Mouse (Mus musculus): ENCODE results near the gene Bad. TPM values are rescaled to one million over a fixed set of nuclear protein-coding genes. Genes with fewer than 3 reads are reported as not detected.

Gene Bad
- polyA plus RNA-seq, 1 experiment from 2014 or later = 59.2 TPM

DNA sequence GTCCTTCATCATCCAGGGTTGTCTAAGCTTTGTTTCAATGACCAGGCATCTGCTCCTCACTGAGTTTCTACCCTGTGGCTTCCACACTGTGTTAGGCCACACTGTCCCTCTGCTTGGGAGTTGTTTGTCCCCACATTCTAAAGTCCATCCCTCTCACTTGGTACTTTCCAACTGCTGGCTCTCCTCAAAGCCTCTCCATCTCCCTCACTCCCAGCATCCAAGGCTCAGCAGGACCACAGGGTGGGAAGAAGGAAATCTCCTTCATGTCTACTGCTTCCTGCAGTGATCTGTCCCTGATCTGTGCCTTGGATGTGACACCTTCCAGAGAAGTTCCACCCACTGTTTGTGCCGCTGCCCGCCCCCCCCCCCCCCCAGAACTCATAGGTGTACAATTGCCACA is 10.7 kb upstream of the Bad start:
- peaks cover 10% of the 10 kb centered on the region for H3K4me1 ChIP-seq (ENCODE audit: control insufficient read depth, insufficient read depth, low read length)
- no peaks in the 10 kb centered on the region for H3K9me3 ChIP-seq (replicated peaks; ENCODE audit: control insufficient read depth, low read length)
- 5% methylated on average over 2 of the region's 2 CpGs for WGBS
- no peak overlapping the region for H3K4me3 ChIP-seq (ENCODE audit: low read length)
- no peak overlapping the region for H3K9ac ChIP-seq (ENCODE audit: low read length)
- peaks cover 68% of the 10 kb centered on the region for H3K27me3 ChIP-seq (ENCODE audit: control insufficient read depth, insufficient read depth, low read length)
- H3K36me3 ChIP-seq (ENCODE audit: control insufficient read depth, insufficient read depth) = no peaks in the 10 kb centered on the region
- no peak for ATAC-seq (replicated peaks; ENCODE audit: extremely low read depth, insufficient read depth, low FRiP score)
- no peak overlapping the region for H3K27ac ChIP-seq (ENCODE audit: low read length)
- H3K4me2 ChIP-seq (ENCODE audit: low read depth, low read length) = no peak overlapping the region

- Histone ChIP-seq H3K27me3 (ENCODE audit: control insufficient read depth, insufficient read depth, low read length) (peaks cover 63% of the 10 kb centered on the region), H3K36me3 (ENCODE audit: control insufficient read depth, insufficient read depth) (no peaks in the 10 kb centered on the region), H3K4me3 (ENCODE audit: low read length) (no peak overlapping the region), H3K27ac (ENCODE audit: low read length) (no peak overlapping the region), H3K9ac (ENCODE audit: low read length) (no peak overlapping the region), H3K4me2 (ENCODE audit: low read depth, low read length) (no peak overlapping the region), H3K9me3 (replicated peaks; ENCODE audit: control insufficient read depth, low read length) (no peaks in the 10 kb centered on the region), H3K4me1 (ENCODE audit: control insufficient read depth, insufficient read depth, low read length) (peaks cover 10% of the 10 kb centered on the region)
- 43% methylated on average over 1 of the region's 1 CpGs for WGBS
- no peak for ATAC-seq (replicated peaks; ENCODE audit: extremely low read depth, insufficient read depth, low FRiP score)
Measured at GRCm38 (mm10) chr19:6932018-6932417, 9.6 kb upstream of the Bad start.

DNA sequence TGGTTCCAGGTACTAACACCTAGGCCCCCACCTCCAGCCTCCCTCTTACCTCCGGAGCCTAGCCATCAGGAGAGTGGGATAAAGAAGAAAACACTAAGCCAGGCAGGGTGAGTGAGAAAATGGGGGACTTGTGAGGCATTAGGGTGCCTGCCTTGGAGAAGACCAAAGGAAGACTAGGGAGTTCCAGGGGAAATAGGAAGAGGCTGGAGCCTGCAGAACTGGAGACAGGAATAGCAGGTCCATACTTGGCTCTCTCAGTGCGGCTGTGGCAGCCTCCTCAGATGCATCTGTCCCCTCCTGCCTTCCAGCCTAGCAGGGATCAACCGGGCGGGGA is 8.6 kb upstream of the Bad start:
- ATAC-seq (replicated peaks; ENCODE audit: extremely low read depth, insufficient read depth, low FRiP score) = no peak
- Histone ChIP-seq H3K9me3 (replicated peaks; ENCODE audit: control insufficient read depth, low read length) (no peaks in the 10 kb centered on the region), H3K4me2 (ENCODE audit: low read depth, low read length) (peak overlapping the region; percentile 80), H3K27ac (ENCODE audit: low read length) (no peak overlapping the region), H3K27me3 (ENCODE audit: control insufficient read depth, insufficient read depth, low read length) (peaks cover 53% of the 10 kb centered on the region), H3K4me1 (ENCODE audit: control insufficient read depth, insufficient read depth, low read length) (peaks cover 10% of the 10 kb centered on the region), H3K36me3 (ENCODE audit: control insufficient read depth, insufficient read depth) (no peaks in the 10 kb centered on the region), H3K4me3 (ENCODE audit: low read length) (peak overlapping the region; percentile 48; the same call in 1 of the 2 replicates), H3K9ac (ENCODE audit: low read length) (no peak overlapping the region; the same call in 1 of the 2 replicates)
- WGBS = 29% methylated on average over 4 of the region's 4 CpGs

DNA sequence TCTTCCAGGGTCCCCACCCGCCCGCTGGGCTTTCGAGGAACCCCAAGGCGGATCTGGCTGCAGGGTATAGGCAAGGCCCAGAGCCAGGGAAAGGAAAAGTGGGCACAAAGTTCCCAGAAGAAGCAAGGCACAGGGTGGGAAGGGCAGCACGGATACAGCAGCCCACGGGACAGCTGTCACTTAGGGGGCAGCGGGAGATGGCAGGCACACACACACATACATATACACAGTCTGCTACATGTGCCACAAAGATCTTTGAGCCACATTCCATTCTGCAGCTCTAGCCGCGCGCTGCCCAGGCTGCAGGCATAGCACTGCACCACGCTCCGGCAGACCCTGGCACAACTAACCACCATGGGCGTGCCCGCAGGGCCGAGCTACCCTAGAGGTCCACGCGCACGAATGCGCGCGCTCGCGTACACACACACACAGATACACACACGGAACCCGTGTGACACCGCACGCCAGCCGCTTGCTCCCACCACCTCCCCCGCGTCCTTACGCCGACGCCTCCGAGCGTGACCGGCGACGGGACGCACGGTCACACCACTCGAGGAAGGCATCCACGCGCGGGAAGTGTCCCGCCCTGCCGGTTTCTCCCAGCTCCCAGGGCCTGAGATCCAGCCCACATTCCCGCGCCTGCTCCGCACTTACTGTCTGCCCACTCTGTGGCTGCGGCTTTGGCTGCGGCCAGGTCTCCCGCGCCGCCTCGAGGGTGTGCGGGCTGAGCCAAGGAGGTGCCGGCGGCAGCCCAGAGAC is 8.0 kb upstream of the Bad start:
- H3K4me1 ChIP-seq (ENCODE audit: control insufficient read depth, insufficient read depth, low read length) = peaks cover 10% of the 10 kb centered on the region
- 5% methylated on average over 58 of the region's 58 CpGs for WGBS
- peak; percentile 64 for ATAC-seq (replicated peaks; ENCODE audit: extremely low read depth, insufficient read depth, low FRiP score)
- H3K4me2 ChIP-seq (ENCODE audit: low read depth, low read length) = peak overlapping the region; percentile 80
- peak overlapping the region; percentile 49 for H3K9ac ChIP-seq (ENCODE audit: low read length)
- peak overlapping the region; percentile 48 for H3K4me3 ChIP-seq (ENCODE audit: low read length)
- H3K27me3 ChIP-seq (ENCODE audit: control insufficient read depth, insufficient read depth, low read length) = peaks cover 51% of the 10 kb centered on the region
- no peaks in the 10 kb centered on the region for H3K36me3 ChIP-seq (ENCODE audit: control insufficient read depth, insufficient read depth)
- no peaks in the 10 kb centered on the region for H3K9me3 ChIP-seq (replicated peaks; ENCODE audit: control insufficient read depth, low read length)
- no peak overlapping the region for H3K27ac ChIP-seq (ENCODE audit: low read length)

- Histone ChIP-seq H3K9ac (ENCODE audit: low read length) (peak within 1 kb of the TSS; percentile 49), H3K9me3 (replicated peaks; ENCODE audit: control insufficient read depth, low read length) (no peaks in the 10 kb centered on the region), H3K4me2 (ENCODE audit: low read depth, low read length) (peak within 1 kb of the TSS; percentile 80), H3K27ac (ENCODE audit: low read length) (no peak within 1 kb of the TSS), H3K36me3 (ENCODE audit: control insufficient read depth, insufficient read depth) (no peaks in the 10 kb centered on the region), H3K4me1 (ENCODE audit: control insufficient read depth, insufficient read depth, low read length) (peaks cover 10% of the 10 kb centered on the region), H3K27me3 (ENCODE audit: control insufficient read depth, insufficient read depth, low read length) (peaks cover 48% of the 10 kb centered on the region), H3K4me3 (ENCODE audit: low read length) (peak within 1 kb of the TSS; percentile 48)
- 9% methylated on average over 23 of the region's 23 CpGs for WGBS
- ATAC-seq (replicated peaks; ENCODE audit: extremely low read depth, insufficient read depth, low FRiP score) = no peak
Measured at GRCm38 (mm10) chr19:6934195-6934977, 7.3 kb upstream of the Bad start, which contains the start of gene Kcnk4. Gene Kcnk4, minus strand, starts transcription at chr19:6934515.

DNA sequence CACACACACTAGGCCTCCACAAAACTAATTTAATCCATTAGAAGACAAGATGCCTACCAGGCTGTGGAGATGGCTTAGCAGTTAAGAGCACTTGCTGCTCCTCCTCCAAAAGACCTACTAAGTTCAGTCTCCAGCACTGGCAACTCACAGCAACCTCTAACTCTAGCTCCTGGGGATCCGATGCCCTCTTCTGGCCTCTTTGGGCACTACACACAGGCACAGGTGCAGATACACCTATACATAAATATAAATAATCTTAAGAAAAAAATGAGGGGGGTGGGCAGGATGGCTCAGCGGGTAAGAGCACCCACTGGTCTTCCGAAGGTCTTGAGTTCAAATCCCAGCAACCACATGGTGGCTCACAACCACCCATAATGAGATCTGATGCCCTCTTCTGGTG is 5.4 kb upstream of the Bad start:
- H3K9me3 ChIP-seq (replicated peaks; ENCODE audit: control insufficient read depth, low read length) = no peaks in the 10 kb centered on the region
- peaks cover 40% of the 10 kb centered on the region for H3K27me3 ChIP-seq (ENCODE audit: control insufficient read depth, insufficient read depth, low read length)
- ATAC-seq (replicated peaks; ENCODE audit: extremely low read depth, insufficient read depth, low FRiP score) = no peak

GRCm38 (mm10) chr19:6937541-6938465 is 3.9 kb upstream of the Bad start:
- Histone ChIP-seq H3K4me2 (ENCODE audit: low read depth, low read length) (no peak overlapping the region), H3K36me3 (ENCODE audit: control insufficient read depth, insufficient read depth) (no peaks in the 10 kb centered on the region), H3K27ac (ENCODE audit: low read length) (no peak overlapping the region), H3K4me3 (ENCODE audit: low read length) (no peak overlapping the region), H3K27me3 (ENCODE audit: control insufficient read depth, insufficient read depth, low read length) (peaks cover 26% of the 10 kb centered on the region), H3K9ac (ENCODE audit: low read length) (no peak overlapping the region), H3K9me3 (replicated peaks; ENCODE audit: control insufficient read depth, low read length) (no peaks in the 10 kb centered on the region), H3K4me1 (ENCODE audit: control insufficient read depth, insufficient read depth, low read length) (peaks cover 24% of the 10 kb centered on the region)
- ATAC-seq (replicated peaks; ENCODE audit: extremely low read depth, insufficient read depth, low FRiP score) = no peak
- WGBS = 78% methylated on average over 16 of the region's 16 CpGs

More for the DNA sequence above, 5.4 kb upstream of the Bad start:
- Histone ChIP-seq H3K36me3 (ENCODE audit: control insufficient read depth, insufficient read depth) (no peaks in the 10 kb centered on the region), H3K4me3 (ENCODE audit: low read length) (no peak overlapping the region), H3K9ac (ENCODE audit: low read length) (no peak overlapping the region), H3K4me1 (ENCODE audit: control insufficient read depth, insufficient read depth, low read length) (peaks cover 22% of the 10 kb centered on the region), H3K4me2 (ENCODE audit: low read depth, low read length) (no peak overlapping the region), H3K27ac (ENCODE audit: low read length) (no peak overlapping the region)
- WGBS = 16% methylated on average over 3 of the region's 3 CpGs

- 87% methylated on average over 20 of the region's 20 CpGs for WGBS
Measured at GRCm38 (mm10) chr19:6939106-6940002, 2.3 kb upstream of the Bad start.

More at GRCm38 (mm10) chr19:6939106-6940002, 2.3 kb upstream of the Bad start:
- Histone ChIP-seq H3K4me2 (ENCODE audit: low read depth, low read length) (no peak overlapping the region), H3K9me3 (replicated peaks; ENCODE audit: control insufficient read depth, low read length) (no peaks in the 10 kb centered on the region), H3K4me1 (ENCODE audit: control insufficient read depth, insufficient read depth, low read length) (peaks cover 18% of the 10 kb centered on the region), H3K27me3 (ENCODE audit: control insufficient read depth, insufficient read depth, low read length) (peaks cover 15% of the 10 kb centered on the region), H3K27ac (ENCODE audit: low read length) (no peak overlapping the region), H3K9ac (ENCODE audit: low read length) (peak overlapping the region; percentile 10; the same call in 1 of the 2 replicates), H3K4me3 (ENCODE audit: low read length) (no peak overlapping the region), H3K36me3 (ENCODE audit: control insufficient read depth, insufficient read depth) (no peaks in the 10 kb centered on the region)
- ATAC-seq (replicated peaks; ENCODE audit: extremely low read depth, insufficient read depth, low FRiP score) = no peak
